Mouse (Mus musculus) midbrain, postnatal 0 days (tissue): ENCODE results near the gene 4930568D16Rik. TPM values are rescaled to one million over a fixed set of nuclear protein-coding genes. Genes with fewer than 3 reads are reported as not detected.

Source experiments
- ATAC-seq: fragments of 200-750 bp; cut with Nextera tagmentation; 2 replicates; pipeline ENCODE4 v1.8.0; 2017; ENCODE audit warnings: moderate number of reproducible peaks, mild to moderate bottlenecking, moderate TSS enrichment, moderate library complexity; ENCODE audit not compliant: low FRiP score
- DNase-seq: peaks from one replicate; pipeline ENCODE4 v3.0.0-alpha.2; 2015; ENCODE audit warnings: low spot score
- H3K27ac ChIP-seq: fragments of 300-500 bp; sonication (generic); 2 replicates; pipeline ENCODE4 v1.5.1; 2014; ENCODE audit warnings: low read depth, mild to moderate bottlenecking, low read length, mixed read lengths
- H3K27me3 ChIP-seq: fragments of 300-500 bp; sonication (generic); 2 replicates; pipeline ENCODE4 v1.6.1; 2014; ENCODE audit warnings: low read length, control low read depth, mixed read lengths; ENCODE audit not compliant: insufficient read depth
- H3K36me3 ChIP-seq: fragments of 300-500 bp; sonication (generic); 2 replicates; pipeline ENCODE4 v1.6.1; 2014; ENCODE audit warnings: low read length, control low read depth, mixed read lengths; ENCODE audit not compliant: insufficient read depth
- H3K4me1 ChIP-seq: fragments of 300-500 bp; sonication (generic); 2 replicates; pipeline ENCODE4 v1.6.1; 2014; ENCODE audit warnings: mild to moderate bottlenecking, control low read depth, antibody characterized with exemption, low read length, mixed read lengths; ENCODE audit not compliant: insufficient read depth
- H3K4me2 ChIP-seq: fragments of 300-500 bp; sonication (generic); 2 replicates; pipeline ENCODE4 v1.6.1; 2014; ENCODE audit warnings: low read depth, mild to moderate bottlenecking, low read length, mixed read lengths; ENCODE audit not compliant: poor library complexity, severe bottlenecking
- H3K4me3 ChIP-seq: fragments of 300-500 bp; sonication (generic); 2 replicates; pipeline ENCODE4 v1.5.1; 2014; ENCODE audit warnings: low read depth, mild to moderate bottlenecking, low read length, moderate library complexity
- H3K9ac ChIP-seq: fragments of 300-500 bp; sonication (generic); replicated peaks from 2 replicates; pipeline ENCODE4 v1.6.1; 2014; ENCODE audit warnings: mild to moderate bottlenecking, low read length, moderate library complexity, mixed read lengths; ENCODE audit not compliant: poor library complexity, severe bottlenecking
- H3K9me3 ChIP-seq: fragments of 300-500 bp; sonication (generic); 2 replicates; pipeline ENCODE4 v1.6.1; 2016; ENCODE audit warnings: low read length, control low read depth
- CTCF ChIP-seq: IDR thresholded peaks from 2 replicates; pipeline ENCODE4 v1.5.1; 2016; ENCODE audit warnings: antibody characterized with exemption, mild to moderate bottlenecking
- WGBS: fragments of 180-500 bp; shearing (Covaris S2); extraction: QIAGEN DNeasy Blood & Tissue Kit; methylation state at CpG from one replicate; pipeline ENCODE4 v1.1.7; 2014; 5-methylcytosine and 5-hydroxymethylcytosine counted together
- polyA plus RNA-seq: library from polyadenylated mRNA; unstranded; fragments of >200 nt; fragmentation: Nextera tagmentation; extraction: Ambion mirVana; gene quantifications from 2 replicates; pipeline ENCODE4 v1.2.1, GENCODE M21; 2015
- total RNA-seq: library from RNA; depleted of rRNA; stranded (reverse); fragments of >200 nt; gene quantifications from 2 replicates; pipeline ENCODE4 v1.2.3, GENCODE M21; 2014

4930568D16Rik gene
- total and polyA plus RNA-seq, 2 experiments from 2014 or later = not detected

DNA sequence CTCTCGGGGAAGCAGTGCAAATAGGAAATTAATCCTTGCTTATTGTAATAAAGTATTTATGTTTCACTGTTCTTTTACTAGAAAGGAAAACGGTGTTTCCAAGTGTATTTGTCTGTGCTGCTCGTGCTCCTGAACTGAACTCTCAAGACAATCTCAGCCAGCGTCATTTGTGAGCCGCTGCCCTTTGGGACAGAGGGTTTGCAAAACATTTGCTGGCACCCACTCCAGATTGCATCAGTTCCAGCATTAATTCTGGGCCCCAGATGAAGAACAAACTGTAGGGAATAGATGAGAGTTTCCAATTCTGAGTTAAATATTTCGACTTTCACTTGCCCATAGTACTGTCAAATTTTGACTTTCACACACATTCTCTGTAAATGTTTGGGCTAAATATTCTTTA, 28.8 kb downstream of the 4930568D16Rik start:
- Histone ChIP-seq H3K9me3 (no peaks in the 10 kb centered on the region), H3K4me3 (no peak overlapping the region), H3K4me2 (no peak overlapping the region), H3K27me3 (no peaks in the 10 kb centered on the region), H3K27ac (no peak overlapping the region), H3K36me3 (no peaks in the 10 kb centered on the region), H3K9ac (no peak overlapping the region), H3K4me1 (no peaks in the 10 kb centered on the region)
- WGBS = 77% methylated on average over 6 of the region's 6 CpGs
- TF ChIP-seq CTCF = no peak
- DNase-seq (no peak), ATAC-seq (no peak)

GRCm38 (mm10) chr2:35338036-35338435, 29.5 kb downstream of the 4930568D16Rik start:
- Histone ChIP-seq H3K9ac (no peak overlapping the region), H3K36me3 (no peaks in the 10 kb centered on the region), H3K4me2 (no peak overlapping the region), H3K4me3 (no peak overlapping the region), H3K27ac (no peak overlapping the region), H3K27me3 (no peaks in the 10 kb centered on the region), H3K9me3 (no peaks in the 10 kb centered on the region), H3K4me1 (no peaks in the 10 kb centered on the region)
- DNase-seq (no peak), ATAC-seq (no peak)
- 81% methylated on average over 1 of the region's 1 CpGs for WGBS
- TF ChIP-seq CTCF = no peak

DNA sequence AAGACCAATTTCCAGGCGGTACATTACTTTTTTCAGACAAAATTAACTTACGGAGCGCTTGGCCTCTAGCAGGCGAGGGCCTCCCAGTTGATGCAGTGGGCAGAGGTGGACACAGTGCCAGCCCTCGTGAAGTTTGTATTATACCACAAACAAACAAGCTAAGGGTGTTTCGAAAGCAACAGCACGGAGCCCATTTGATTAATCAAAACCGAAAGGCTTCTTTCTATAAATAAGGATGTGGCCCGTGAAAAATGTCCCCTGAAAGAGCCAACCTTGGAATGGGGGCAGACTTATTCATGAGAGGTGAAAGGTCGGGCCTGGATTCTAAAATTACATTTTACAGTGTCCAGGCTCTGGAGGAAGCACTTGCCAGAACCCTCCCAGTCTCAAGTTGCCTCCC, 30.1 kb downstream of the 4930568D16Rik start:
- no peaks in the 10 kb centered on the region for H3K9me3 ChIP-seq
- WGBS = 47% methylated on average over 10 of the region's 10 CpGs
- ATAC-seq (no peak), DNase-seq (no peak)
- H3K4me2 ChIP-seq = peak overlapping the region; percentile 74
- no peaks in the 10 kb centered on the region for H3K36me3 ChIP-seq
- H3K27me3 ChIP-seq = no peaks in the 10 kb centered on the region
- TF ChIP-seq CTCF = no peak
- peak overlapping the region; percentile 57 for H3K27ac ChIP-seq
- no peak overlapping the region for H3K9ac ChIP-seq
- peak overlapping the region; percentile 49; the same call in 1 of the 2 replicates for H3K4me3 ChIP-seq
- no peaks in the 10 kb centered on the region for H3K4me1 ChIP-seq

DNA sequence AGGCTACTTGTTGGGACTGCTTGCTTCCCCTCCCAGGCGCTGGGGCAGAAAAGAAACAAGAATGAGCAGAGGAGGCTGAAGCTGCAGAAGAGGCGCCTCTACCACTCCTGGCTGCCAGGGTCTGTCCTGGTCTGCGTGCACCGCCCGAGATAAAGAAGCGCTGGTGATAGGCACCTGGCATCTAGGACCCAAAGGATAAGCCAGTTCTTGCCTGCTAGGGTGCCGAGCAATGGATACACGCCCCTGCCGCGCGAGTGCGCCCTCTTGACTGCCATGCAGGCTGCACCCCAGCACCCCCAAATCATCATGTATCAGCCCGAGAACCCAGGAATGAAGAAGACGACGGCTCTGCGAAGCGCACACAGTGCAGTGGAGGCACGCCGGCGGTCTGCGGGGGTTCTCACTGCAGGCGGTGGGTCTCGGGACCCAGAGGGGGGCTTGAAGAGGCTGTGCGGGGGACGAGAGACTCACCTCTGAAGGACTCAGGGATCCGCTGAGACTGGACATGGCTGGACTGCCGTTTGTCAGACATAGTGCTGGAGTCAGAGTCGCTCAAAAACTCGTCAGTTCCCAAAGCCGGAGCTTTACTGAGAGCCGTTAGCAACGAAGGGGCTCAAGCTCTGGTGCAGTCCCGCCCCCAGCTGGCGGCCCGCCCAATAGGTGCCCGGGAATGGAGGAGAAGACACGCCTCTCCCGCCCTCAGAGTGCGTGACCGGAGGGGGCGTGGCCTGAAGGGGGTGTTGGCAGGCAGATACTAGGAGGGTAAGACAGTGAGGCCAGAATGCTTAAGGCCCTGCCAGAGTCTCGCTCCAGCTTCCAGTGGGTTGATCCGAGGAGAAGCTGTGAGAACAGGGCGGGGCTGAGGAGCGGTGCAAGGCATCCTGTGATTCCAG, 30.9 kb downstream of the 4930568D16Rik start, which contains the start of gene Stom:
TSS of gene Stom (minus strand) at position 589 of the 893 bp plus-strand sequence.
- peak; percentile 46 for TF ChIP-seq CTCF
- DNase-seq (peak; percentile 98), ATAC-seq (peak; percentile 97)
- Histone ChIP-seq H3K4me3 (peak within 1 kb of the TSS; percentile 49), H3K27me3 (no peaks in the 10 kb centered on the region), H3K36me3 (no peaks in the 10 kb centered on the region), H3K4me2 (peak within 1 kb of the TSS; percentile 74), H3K9ac (peak within 1 kb of the TSS; percentile 71), H3K27ac (peak within 1 kb of the TSS; percentile 57), H3K9me3 (no peaks in the 10 kb centered on the region), H3K4me1 (no peaks in the 10 kb centered on the region)
- under 1% methylated on average over 45 of the region's 45 CpGs for WGBS

GRCm38 (mm10) chr2:35335620-35336019, 31.9 kb downstream of the 4930568D16Rik start:
- Histone ChIP-seq H3K27ac (no peak overlapping the region), H3K27me3 (no peaks in the 10 kb centered on the region), H3K9ac (peak overlapping the region; percentile 71; the same call in 1 of the 2 replicates), H3K36me3 (no peaks in the 10 kb centered on the region), H3K9me3 (no peaks in the 10 kb centered on the region), H3K4me2 (peak overlapping the region; percentile 74), H3K4me3 (peak overlapping the region; percentile 49), H3K4me1 (no peaks in the 10 kb centered on the region)
- DNase-seq = no peak
- ATAC-seq = no peak
- WGBS = 8% methylated on average over 7 of the region's 7 CpGs
- TF ChIP-seq CTCF = no peak

DNA sequence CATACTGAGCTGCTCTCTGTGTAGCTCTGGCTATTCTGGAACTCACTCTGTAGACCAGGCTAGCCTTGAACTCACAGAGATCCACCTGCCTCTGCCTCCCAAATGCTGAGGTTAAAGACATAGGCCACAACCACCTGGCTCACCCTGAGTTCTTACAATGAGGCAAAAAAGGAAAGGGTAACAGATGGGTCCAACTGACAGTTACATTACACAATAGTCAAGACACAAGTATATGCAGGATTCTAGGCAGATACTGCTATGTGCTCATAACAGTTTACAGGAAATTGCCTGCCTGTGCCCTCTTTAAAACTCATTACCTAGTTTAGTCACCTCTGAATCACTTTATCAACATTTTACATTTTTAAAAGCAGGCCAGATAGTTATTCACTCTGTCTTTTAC, 33.9 kb downstream of the 4930568D16Rik start:
- no peaks in the 10 kb centered on the region for H3K4me1 ChIP-seq
- H3K9me3 ChIP-seq = no peaks in the 10 kb centered on the region
- H3K27me3 ChIP-seq = no peaks in the 10 kb centered on the region
- ATAC-seq (no peak), DNase-seq (no peak)
- H3K4me2 ChIP-seq = no peak overlapping the region
- H3K4me3 ChIP-seq = no peak overlapping the region
- no peak for TF ChIP-seq CTCF
- H3K9ac ChIP-seq = no peak overlapping the region
- H3K36me3 ChIP-seq = no peaks in the 10 kb centered on the region
- H3K27ac ChIP-seq = no peak overlapping the region
